Mouse (Mus musculus): ENCODE measurements around the gene Abhd17c. TPM values are rescaled to one million over a fixed set of nuclear protein-coding genes. Genes with fewer than 3 reads are reported as not detected.
A peak's percentile ranks its signal among the peaks of the same experiment; 100 is the strongest.

The Abhd17c gene
- total and polyA plus RNA-seq, 2 experiments from 2014 or later, result 76.9 to 89.8 TPM

DNA sequence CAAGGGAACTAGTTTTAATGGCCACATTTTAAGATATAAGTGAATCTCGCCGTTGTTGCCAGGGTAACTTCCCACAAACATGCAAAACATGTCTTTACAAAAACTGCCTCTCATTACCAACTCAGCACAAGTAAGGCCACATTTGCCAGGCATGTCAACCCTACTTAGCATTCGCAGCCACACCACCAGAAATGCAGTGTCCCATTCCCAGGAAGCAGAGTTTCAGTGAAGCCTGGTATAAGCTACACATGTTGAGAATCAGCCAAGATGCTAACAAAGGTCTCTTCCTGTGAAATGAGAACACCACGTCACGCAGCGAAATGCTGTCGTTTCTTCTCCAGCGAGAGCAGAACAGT, 38.7 kb downstream of the Abhd17c start:
- Histone ChIP-seq H3K36me3 (ENCODE audit: insufficient read depth, low read length) (peaks cover 9% of the 10 kb centered on the region), H3K4me2 (ENCODE audit: low read depth, low read length, poor library complexity, severe bottlenecking) (no peak overlapping the region), H3K27ac (ENCODE audit: low read depth, low read length) (0 out of 2 replicates have a peak overlapping the region, but pooled peaks have one; percentile 19), H3K9ac (replicated peaks; ENCODE audit: low read length, poor library complexity, severe bottlenecking) (no peak overlapping the region), H3K9me3 (ENCODE audit: low read length) (no peaks in the 10 kb centered on the region), H3K4me3 (ENCODE audit: low read depth, low read length) (no peak overlapping the region), H3K4me1 (ENCODE audit: insufficient read depth, low read length) (no peaks in the 10 kb centered on the region), H3K27me3 (ENCODE audit: insufficient read depth, low read length) (no peaks in the 10 kb centered on the region)
- peak; percentile 60 for DNase-seq (ENCODE audit: low spot score)
- 0 out of 2 replicates have a peak, but pooled peaks have one; percentile 49 for ATAC-seq (ENCODE audit: low FRiP score)
- no peak for TF ChIP-seq CTCF (IDR thresholded peaks at IDR 0.05)
- WGBS, result 53% methylated on average over 8 of the region's 8 CpGs

DNA sequence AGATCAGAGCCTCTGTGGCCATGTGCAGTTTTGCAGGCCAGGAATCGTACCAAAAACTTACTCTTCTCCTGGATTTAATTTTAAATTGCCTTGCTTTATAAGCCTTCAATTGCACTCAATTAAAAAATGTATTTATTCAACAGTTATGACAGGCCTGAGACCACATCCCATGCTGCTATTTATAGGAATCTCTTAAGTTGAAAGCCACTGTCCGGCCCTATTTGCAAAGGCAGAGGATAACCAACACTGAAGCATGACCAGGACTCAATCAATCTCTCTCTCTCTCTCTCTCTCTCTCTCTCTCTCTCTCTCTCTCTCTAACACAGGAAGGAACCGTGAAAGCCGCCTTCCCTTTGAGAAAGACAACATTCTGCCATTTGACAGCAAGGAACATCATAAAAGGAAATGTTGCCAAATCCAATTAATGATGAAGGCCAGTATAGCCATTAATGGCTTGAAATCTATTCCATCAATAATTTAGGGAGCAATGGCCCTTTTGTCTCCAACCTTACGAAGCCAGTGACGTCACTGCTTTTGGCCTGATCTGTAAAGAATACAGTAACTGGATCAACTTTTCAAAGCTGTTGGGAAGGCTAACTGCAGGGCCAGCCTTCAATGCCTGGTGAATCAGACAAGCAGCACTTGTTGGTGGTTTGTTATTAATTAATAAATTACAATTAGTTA, 39.2 kb downstream of the Abhd17c start:
- no peak overlapping the region for H3K9ac ChIP-seq (replicated peaks; ENCODE audit: low read length, poor library complexity, severe bottlenecking)
- H3K4me2 ChIP-seq (ENCODE audit: low read depth, low read length, poor library complexity, severe bottlenecking), result no peak overlapping the region
- peaks cover 9% of the 10 kb centered on the region for H3K36me3 ChIP-seq (ENCODE audit: insufficient read depth, low read length)
- H3K27ac ChIP-seq (ENCODE audit: low read depth, low read length), result 0 out of 2 replicates have a peak overlapping the region, but pooled peaks have one; percentile 19
- no peaks in the 10 kb centered on the region for H3K4me1 ChIP-seq (ENCODE audit: insufficient read depth, low read length)
- no peak for ATAC-seq (ENCODE audit: low FRiP score)
- no peaks in the 10 kb centered on the region for H3K27me3 ChIP-seq (ENCODE audit: insufficient read depth, low read length)
- DNase-seq (ENCODE audit: low spot score), result peak; percentile 38
- TF ChIP-seq CTCF (IDR thresholded peaks at IDR 0.05), result no peak
- H3K4me3 ChIP-seq (ENCODE audit: low read depth, low read length), result no peak overlapping the region
- H3K9me3 ChIP-seq (ENCODE audit: low read length), result no peaks in the 10 kb centered on the region
- 44% methylated on average over 6 of the region's 6 CpGs for WGBS

DNA sequence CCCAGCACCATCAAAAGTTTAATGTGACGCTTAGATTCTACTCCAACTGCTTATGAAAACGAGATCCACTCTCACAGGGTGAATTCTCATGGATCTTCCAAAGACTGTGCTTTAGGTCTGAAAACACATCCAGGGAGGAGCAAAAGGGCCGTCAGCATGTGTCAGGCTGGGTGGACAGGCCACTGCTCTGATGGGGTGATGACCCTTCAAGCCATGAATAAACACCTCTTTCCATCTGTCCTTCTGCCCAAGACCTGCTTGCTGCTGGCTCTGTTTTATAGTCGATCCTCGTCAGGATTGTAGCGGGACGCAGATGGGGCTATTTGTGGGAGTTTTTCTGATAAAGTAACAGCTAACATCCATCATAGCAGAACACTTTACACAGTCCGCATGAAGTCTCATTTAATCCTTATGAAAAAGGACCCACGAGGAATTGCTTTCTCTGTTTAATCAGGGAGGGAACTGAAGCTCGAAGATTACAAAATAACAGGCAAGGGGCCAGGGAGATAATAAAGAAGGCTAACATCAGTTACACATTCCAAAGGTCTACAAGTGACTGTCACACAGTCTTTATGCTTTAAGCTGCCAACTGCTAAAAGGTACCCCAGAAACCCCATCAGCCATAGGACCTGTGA, 39.9 kb downstream of the Abhd17c start:
- DNase-seq (ENCODE audit: low spot score), result no peak

DNA sequence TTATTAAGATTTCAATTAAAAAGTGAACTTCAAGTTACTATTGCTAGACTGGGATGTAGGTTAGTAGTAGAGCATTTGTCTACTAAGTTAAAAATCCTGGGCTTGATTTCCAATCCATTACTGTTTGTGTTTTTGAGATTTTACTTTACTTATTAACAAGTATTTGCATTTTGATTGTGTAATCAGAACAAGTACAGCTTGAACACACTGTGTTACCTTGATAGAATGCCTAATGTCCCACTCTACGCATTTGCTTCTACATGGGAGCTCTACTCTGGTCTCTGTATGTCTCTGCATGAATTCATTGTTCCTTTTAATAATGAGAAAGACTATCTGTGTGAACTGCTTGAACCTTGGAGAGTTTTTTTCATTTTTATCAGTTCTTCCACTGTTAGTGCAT, 44.8 kb downstream of the Abhd17c start:
- no peak overlapping the region for H3K4me2 ChIP-seq (ENCODE audit: low read depth, low read length, poor library complexity, severe bottlenecking)
- H3K36me3 ChIP-seq (ENCODE audit: insufficient read depth, low read length), result peaks cover 5% of the 10 kb centered on the region
- WGBS, result 91% methylated on average over 1 of the region's 1 CpGs
- ATAC-seq (ENCODE audit: low FRiP score) (no peak), DNase-seq (ENCODE audit: low spot score) (no peak)
- H3K27me3 ChIP-seq (ENCODE audit: insufficient read depth, low read length), result no peaks in the 10 kb centered on the region
- H3K9ac ChIP-seq (replicated peaks; ENCODE audit: low read length, poor library complexity, severe bottlenecking), result no peak overlapping the region
- TF ChIP-seq CTCF (IDR thresholded peaks at IDR 0.05), result no peak
- H3K4me3 ChIP-seq (ENCODE audit: low read depth, low read length), result no peak overlapping the region
- no peak overlapping the region for H3K27ac ChIP-seq (ENCODE audit: low read depth, low read length)
- H3K9me3 ChIP-seq (ENCODE audit: low read length), result no peaks in the 10 kb centered on the region
- no peaks in the 10 kb centered on the region for H3K4me1 ChIP-seq (ENCODE audit: insufficient read depth, low read length)

More for the DNA sequence above, 39.9 kb downstream of the Abhd17c start:
- Histone ChIP-seq H3K36me3 (ENCODE audit: insufficient read depth, low read length) (peaks cover 9% of the 10 kb centered on the region), H3K4me1 (ENCODE audit: insufficient read depth, low read length) (no peaks in the 10 kb centered on the region), H3K27me3 (ENCODE audit: insufficient read depth, low read length) (no peaks in the 10 kb centered on the region), H3K27ac (ENCODE audit: low read depth, low read length) (no peak overlapping the region), H3K9me3 (ENCODE audit: low read length) (no peaks in the 10 kb centered on the region), H3K4me2 (ENCODE audit: low read depth, low read length, poor library complexity, severe bottlenecking) (no peak overlapping the region), H3K9ac (replicated peaks; ENCODE audit: low read length, poor library complexity, severe bottlenecking) (no peak overlapping the region), H3K4me3 (ENCODE audit: low read depth, low read length) (no peak overlapping the region)
- ATAC-seq (ENCODE audit: low FRiP score), result no peak
- WGBS, result 68% methylated on average over 10 of the region's 10 CpGs
- no peak for TF ChIP-seq CTCF (IDR thresholded peaks at IDR 0.05)

DNA sequence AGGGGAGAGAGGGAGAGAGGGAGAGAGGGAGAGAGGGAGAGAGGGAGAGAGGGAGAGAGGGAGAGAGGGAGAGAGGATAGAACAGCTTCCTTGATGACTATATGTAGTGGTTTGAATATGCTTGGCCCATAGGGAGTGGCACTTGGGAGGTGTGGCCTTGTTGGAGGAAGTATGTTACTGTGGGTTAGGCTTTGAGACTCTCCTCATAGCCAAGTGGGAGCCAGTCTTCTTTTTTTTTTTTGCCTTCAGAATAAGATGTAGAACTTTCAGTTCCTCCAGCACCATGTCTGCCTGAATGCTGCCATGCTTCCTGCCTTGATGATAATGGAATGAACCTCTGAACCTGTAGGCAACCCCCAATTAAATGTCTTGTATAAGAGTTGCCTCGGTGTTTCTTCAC, 49.1 kb downstream of the Abhd17c start:
- ATAC-seq (ENCODE audit: low FRiP score), result no peak

DNA sequence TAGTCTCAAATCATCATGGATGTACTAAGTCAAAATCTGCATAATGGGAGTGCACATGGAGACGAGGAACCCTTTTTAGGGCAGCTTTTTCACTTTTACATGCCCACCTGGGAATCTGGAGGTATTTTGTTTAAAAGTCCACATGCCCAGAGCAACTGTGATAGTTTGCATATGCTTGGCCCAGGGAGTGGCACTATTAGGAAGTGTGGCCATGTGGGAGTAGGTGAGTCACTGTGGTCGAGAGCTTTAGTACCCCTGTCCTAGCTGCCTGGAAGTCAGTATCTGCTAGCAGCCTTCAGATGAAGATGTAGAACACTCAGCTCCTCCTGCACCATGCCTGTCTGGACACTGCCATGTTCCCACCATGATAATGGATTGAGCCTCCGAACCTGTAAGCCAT, 51.0 kb downstream of the Abhd17c start:
- TF ChIP-seq CTCF (IDR thresholded peaks at IDR 0.05), result no peak
- no peaks in the 10 kb centered on the region for H3K4me1 ChIP-seq (ENCODE audit: insufficient read depth, low read length)
- ATAC-seq (ENCODE audit: low FRiP score) (no peak), DNase-seq (ENCODE audit: low spot score) (no peak)
- no peaks in the 10 kb centered on the region for H3K27me3 ChIP-seq (ENCODE audit: insufficient read depth, low read length)
- H3K36me3 ChIP-seq (ENCODE audit: insufficient read depth, low read length), result no peaks in the 10 kb centered on the region
- no peak overlapping the region for H3K9ac ChIP-seq (replicated peaks; ENCODE audit: low read length, poor library complexity, severe bottlenecking)
- no peak overlapping the region for H3K4me3 ChIP-seq (ENCODE audit: low read depth, low read length)
- no peak overlapping the region for H3K4me2 ChIP-seq (ENCODE audit: low read depth, low read length, poor library complexity, severe bottlenecking)
- no peaks in the 10 kb centered on the region for H3K9me3 ChIP-seq (ENCODE audit: low read length)
- no peak overlapping the region for H3K27ac ChIP-seq (ENCODE audit: low read depth, low read length)
- 91% methylated on average over 3 of the region's 3 CpGs for WGBS

More for the DNA sequence above, 49.1 kb downstream of the Abhd17c start:
- Histone ChIP-seq H3K9ac (replicated peaks; ENCODE audit: low read length, poor library complexity, severe bottlenecking) (no peak overlapping the region), H3K4me3 (ENCODE audit: low read depth, low read length) (no peak overlapping the region), H3K4me2 (ENCODE audit: low read depth, low read length, poor library complexity, severe bottlenecking) (no peak overlapping the region), H3K27ac (ENCODE audit: low read depth, low read length) (no peak overlapping the region), H3K9me3 (ENCODE audit: low read length) (no peaks in the 10 kb centered on the region), H3K27me3 (ENCODE audit: insufficient read depth, low read length) (no peaks in the 10 kb centered on the region), H3K4me1 (ENCODE audit: insufficient read depth, low read length) (no peaks in the 10 kb centered on the region), H3K36me3 (ENCODE audit: insufficient read depth, low read length) (no peaks in the 10 kb centered on the region)
- no peak for DNase-seq (ENCODE audit: low spot score)
- no peak for TF ChIP-seq CTCF (IDR thresholded peaks at IDR 0.05)
- 100% methylated on average over 1 of the region's 1 CpGs for WGBS

Data from midbrain, postnatal 0 days (tissue).